Mouse (Mus musculus) midbrain, embryonic 14.5 days (tissue): ENCODE measurements at regions not wholly inside any gene's neighbourhood (a gene's known extent, or its start where the extent isn't known, plus 50 kb on each side); places are given as distances from the start of the nearest gene placed in this dataset.

ENCODE experiments used
- ATAC-seq: fragments of 200-750 bp; cut with Nextera tagmentation; 2 replicates; pipeline ENCODE4 v1.8.0; 2017; ENCODE audit warnings: moderate number of reproducible peaks, moderate library complexity; ENCODE audit not compliant: low FRiP score, low TSS enrichment
- DNase-seq: peaks from one replicate; pipeline ENCODE4 v3.0.0-alpha.2; 2015
- H3K27ac ChIP-seq: fragments of 300-500 bp; sonication (generic); replicated peaks from 2 replicates; pipeline ENCODE4 v1.5.1; 2014; ENCODE audit warnings: mild to moderate bottlenecking, low read depth, low read length, moderate library complexity
- H3K27me3 ChIP-seq: fragments of 300-500 bp; sonication (generic); 2 replicates; pipeline ENCODE4 v1.6.1; 2014; ENCODE audit warnings: low read length, control low read depth, mixed read lengths; ENCODE audit not compliant: control insufficient read depth, insufficient read depth
- H3K36me3 ChIP-seq: fragments of 300-500 bp; sonication (generic); 2 replicates; pipeline ENCODE4 v1.6.1; 2014; ENCODE audit warnings: low read length, control low read depth; ENCODE audit not compliant: control insufficient read depth, insufficient read depth
- H3K4me1 ChIP-seq: fragments of 300-500 bp; sonication (generic); 2 replicates; pipeline ENCODE4 v1.6.1; 2014; ENCODE audit warnings: mild to moderate bottlenecking, antibody characterized with exemption, low read length, control low read depth; ENCODE audit not compliant: control insufficient read depth, insufficient read depth
- H3K4me2 ChIP-seq: fragments of 300-500 bp; sonication (generic); 2 replicates; pipeline ENCODE4 v1.6.1; 2014; ENCODE audit warnings: mild to moderate bottlenecking, low read length, moderate library complexity
- H3K4me3 ChIP-seq: fragments of 300-500 bp; sonication (generic); replicated peaks from 2 replicates; pipeline ENCODE4 v1.5.1; 2014; ENCODE audit warnings: low read depth, low read length
- H3K9ac ChIP-seq: fragments of 300-500 bp; sonication (generic); replicated peaks from 2 replicates; pipeline ENCODE4 v1.6.1; 2014; ENCODE audit warnings: mild to moderate bottlenecking, low read length, moderate library complexity
- H3K9me3 ChIP-seq: fragments of 300-500 bp; sonication (generic); 2 replicates; pipeline ENCODE4 v1.6.1; 2016; ENCODE audit warnings: low read length, control low read depth, mixed read lengths; ENCODE audit not compliant: control insufficient read depth
- WGBS: fragments of 180-500 bp; shearing (Covaris S2); extraction: QIAGEN DNeasy Blood & Tissue Kit; methylation state at CpG from one replicate; pipeline ENCODE4 v1.1.7; 2014; 5-methylcytosine and 5-hydroxymethylcytosine counted together

- 28% methylated on average over 4 of the region's 4 CpGs for WGBS
- no peak overlapping the region for H3K4me3 ChIP-seq
Measured at GRCm38 (mm10) chr14:102891552-102891951, 90.9 kb downstream of the Kctd12 start.

GRCm38 (mm10) chr14:102885240-102885598 lies 97.2 kb downstream of the Kctd12 start:
- Histone ChIP-seq H3K4me1 (no peaks in the 10 kb centered on the region), H3K9ac (no peak overlapping the region), H3K36me3 (no peaks in the 10 kb centered on the region), H3K27ac (no peak overlapping the region), H3K27me3 (no peaks in the 10 kb centered on the region), H3K4me3 (no peak overlapping the region), H3K4me2 (no peak overlapping the region), H3K9me3 (no peaks in the 10 kb centered on the region)
- no peak for ATAC-seq
- no peak for DNase-seq
- 89% methylated on average over 2 of the region's 2 CpGs for WGBS

More at GRCm38 (mm10) chr14:102891552-102891951, 90.9 kb downstream of the Kctd12 start:
- no peak for DNase-seq
- Histone ChIP-seq H3K27me3 (no peaks in the 10 kb centered on the region), H3K9ac (no peak overlapping the region), H3K36me3 (no peaks in the 10 kb centered on the region), H3K4me2 (no peak overlapping the region), H3K4me1 (no peaks in the 10 kb centered on the region), H3K9me3 (no peaks in the 10 kb centered on the region), H3K27ac (no peak overlapping the region)
- no peak for ATAC-seq

- no peaks in the 10 kb centered on the region for H3K27me3 ChIP-seq
Measured at GRCm38 (mm10) chr14:102884539-102885239, 97.7 kb downstream of the Kctd12 start.

GRCm38 (mm10) chr14:102883344-102884122 lies 98.9 kb downstream of the Kctd12 start:
- H3K27ac ChIP-seq: no peak overlapping the region
- DNase-seq: peak; percentile 37
- no peaks in the 10 kb centered on the region for H3K36me3 ChIP-seq
- H3K4me2 ChIP-seq: no peak overlapping the region
- no peaks in the 10 kb centered on the region for H3K9me3 ChIP-seq
- H3K4me3 ChIP-seq: no peak overlapping the region
- H3K27me3 ChIP-seq: no peaks in the 10 kb centered on the region
- H3K4me1 ChIP-seq: no peaks in the 10 kb centered on the region
- no peak; the same call in 1 of the 2 replicates for ATAC-seq
- H3K9ac ChIP-seq: no peak overlapping the region
- 84% methylated on average over 15 of the region's 15 CpGs for WGBS

More at GRCm38 (mm10) chr14:102884539-102885239, 97.7 kb downstream of the Kctd12 start:
- Histone ChIP-seq H3K4me2 (no peak overlapping the region), H3K4me3 (no peak overlapping the region), H3K9me3 (no peaks in the 10 kb centered on the region), H3K9ac (no peak overlapping the region), H3K36me3 (no peaks in the 10 kb centered on the region), H3K4me1 (no peaks in the 10 kb centered on the region), H3K27ac (no peak overlapping the region)
- no peak for DNase-seq
- 89% methylated on average over 10 of the region's 10 CpGs for WGBS
- ATAC-seq: no peak

- DNase-seq: no peak
- H3K27me3 ChIP-seq: no peaks in the 10 kb centered on the region
- no peak overlapping the region for H3K4me2 ChIP-seq
- no peak overlapping the region for H3K27ac ChIP-seq
- 92% methylated on average over 3 of the region's 3 CpGs for WGBS
- no peak for ATAC-seq
- H3K4me1 ChIP-seq: no peaks in the 10 kb centered on the region
- no peaks in the 10 kb centered on the region for H3K36me3 ChIP-seq
- no peak overlapping the region for H3K4me3 ChIP-seq
- H3K9me3 ChIP-seq: no peaks in the 10 kb centered on the region
- no peak overlapping the region for H3K9ac ChIP-seq
Measured at GRCm38 (mm10) chr14:102882281-102882680, 100.2 kb downstream of the Kctd12 start.

GRCm38 (mm10) chr14:102880658-102881083 lies 101.8 kb downstream of the Kctd12 start:
- Histone ChIP-seq H3K4me3 (no peak overlapping the region), H3K36me3 (no peaks in the 10 kb centered on the region), H3K9ac (no peak overlapping the region), H3K4me1 (no peaks in the 10 kb centered on the region), H3K4me2 (no peak overlapping the region), H3K27me3 (no peaks in the 10 kb centered on the region), H3K27ac (no peak overlapping the region), H3K9me3 (no peaks in the 10 kb centered on the region)
- DNase-seq (no peak), ATAC-seq (no peak)
- 77% methylated on average over 1 of the region's 1 CpGs for WGBS

GRCm38 (mm10) chr14:102878572-102878971 lies 103.9 kb downstream of the Kctd12 start:
- Histone ChIP-seq H3K4me3 (no peak overlapping the region), H3K9me3 (no peaks in the 10 kb centered on the region), H3K36me3 (no peaks in the 10 kb centered on the region), H3K27ac (no peak overlapping the region), H3K4me1 (no peaks in the 10 kb centered on the region), H3K27me3 (no peaks in the 10 kb centered on the region), H3K9ac (no peak overlapping the region), H3K4me2 (no peak overlapping the region)
- ATAC-seq (no peak), DNase-seq (no peak)
- 86% methylated on average over 6 of the region's 6 CpGs for whole genome bisulfite sequencing

- Histone ChIP-seq H3K4me1 (no peaks in the 10 kb centered on the region), H3K27ac (no peak overlapping the region), H3K4me2 (no peak overlapping the region), H3K9ac (no peak overlapping the region), H3K4me3 (no peak overlapping the region), H3K27me3 (no peaks in the 10 kb centered on the region), H3K9me3 (no peaks in the 10 kb centered on the region), H3K36me3 (no peaks in the 10 kb centered on the region)
- DNase-seq: no peak
- no peak for ATAC-seq
- 82% methylated on average over 1 of the region's 1 CpGs for WGBS
Measured at GRCm38 (mm10) chr14:102868160-102868559, 114.3 kb downstream of the Kctd12 start.

- WGBS: 88% methylated on average over 2 of the region's 2 CpGs
- Histone ChIP-seq H3K9me3 (no peaks in the 10 kb centered on the region), H3K4me3 (no peak overlapping the region), H3K4me2 (no peak overlapping the region), H3K36me3 (no peaks in the 10 kb centered on the region), H3K4me1 (no peaks in the 10 kb centered on the region), H3K27ac (no peak overlapping the region), H3K27me3 (no peaks in the 10 kb centered on the region), H3K9ac (no peak overlapping the region)
- ATAC-seq (no peak), DNase-seq (no peak)
Measured at GRCm38 (mm10) chr14:102867697-102868096, 114.7 kb downstream of the Kctd12 start.
